Comparison of ENCODE assay signal across 13 mouse cellular contexts in the genomic region with DNA sequence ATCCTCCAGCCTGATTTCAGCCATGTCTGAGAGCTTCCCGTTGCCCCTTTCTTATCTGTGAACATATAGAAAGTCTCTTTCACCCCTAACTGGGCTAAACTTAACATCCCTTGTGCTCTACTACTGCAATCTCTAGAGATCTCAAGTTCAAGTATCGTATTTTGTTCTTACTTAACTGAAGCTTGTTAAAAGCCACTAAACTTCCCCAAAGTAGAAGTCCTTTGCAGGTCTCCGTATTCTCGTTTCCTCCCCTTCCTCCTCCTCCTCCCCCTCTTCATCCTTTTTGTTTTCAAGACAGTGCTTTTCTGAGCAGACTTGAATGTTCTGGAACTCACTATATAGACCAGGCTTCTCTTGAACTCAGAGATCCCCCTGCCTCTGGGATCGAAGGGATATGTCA. TPM values are rescaled to one million over a fixed set of nuclear protein-coding genes. Genes with fewer than 3 reads are reported as not detected.
DNase-seq lines count a peak whose midpoint lies in the region; ATAC-seq lines count a peak whose summit lies in the region.
"Had no signal": no experiment of that assay in that cellular context is flagged by ENCODE, and none has a peak within 500 bp of the region (broad histone marks: within the 10 kb centered on the region; RNA-seq: fewer than 3 reads in every experiment).

No protein-coding gene starts in this region.

- H3K27me3 ChIP-seq in liver, embryonic 11.5 days (replicated peaks; ENCODE audit: control insufficient read depth, insufficient read depth, low read length): no peaks in the 10 kb centered on the region
- no peaks in the 10 kb centered on the region for H3K27me3 ChIP-seq in liver, embryonic 12.5 days (replicated peaks)
- H3K27me3 ChIP-seq in megakaryocyte, embryonic 14.5 days (replicated peaks): no peaks in the 10 kb centered on the region
- H3K27me3 ChIP-seq in midbrain, embryonic 16.5 days (ENCODE audit: control insufficient read depth, insufficient read depth, low read depth, low read length): peaks cover 5% of the 10 kb centered on the region; the same call in 1 of the 2 replicates

- H3K9ac ChIP-seq in liver, embryonic 11.5 days (ENCODE audit: low read depth, low read length): no peak overlapping the region
- H3K9ac ChIP-seq in liver, embryonic 12.5 days: no peak overlapping the region
- no peak overlapping the region for H3K9ac ChIP-seq in midbrain, embryonic 16.5 days (ENCODE audit: low read depth, low read length)

- H3K4me1 ChIP-seq in liver, embryonic 11.5 days (replicated peaks; ENCODE audit: control insufficient read depth, insufficient read depth, low read length): 0 out of 2 replicates have a peak, but pooled peaks cover 5% of the 10 kb centered on the region
- H3K4me1 ChIP-seq in liver, embryonic 12.5 days: peaks cover 25% of the 10 kb centered on the region
- peaks cover 52% of the 10 kb centered on the region for H3K4me1 ChIP-seq in megakaryocyte, embryonic 14.5 days
- H3K4me1 ChIP-seq in midbrain, embryonic 16.5 days (ENCODE audit: control insufficient read depth, insufficient read depth, low read length): no peaks in the 10 kb centered on the region

- DNase-seq in liver, embryonic 11.5 days (ENCODE audit: low spot score): no peak
- DNase-seq in liver: no peak
- DNase-seq in urinary bladder, postnatal 25 days (ENCODE audit: low spot score): no peak
- no peak for DNase-seq in thymus, postnatal 36 days
- DNase-seq: cerebellum, adult 9-11 months; right cerebral cortex, postnatal 14 days had no signal

- H3K4me2 ChIP-seq in liver, embryonic 11.5 days: peak overlapping the region; percentile 40
- peak overlapping the region; percentile 33 for H3K4me2 ChIP-seq in liver, embryonic 12.5 days
- H3K4me2 ChIP-seq in midbrain, embryonic 16.5 days (ENCODE audit: low read length): no peak overlapping the region

- no peak; the same call in 1 of the 2 replicates for ATAC-seq in liver, embryonic 11.5 days (replicated peaks; ENCODE audit: low FRiP score)
- no peak for ATAC-seq in liver, embryonic 12.5 days
- no peak for ATAC-seq in midbrain, embryonic 16.5 days

- H3K9me3 ChIP-seq in liver, embryonic 11.5 days (ENCODE audit: control insufficient read depth, low read length): no peaks in the 10 kb centered on the region
- no peaks in the 10 kb centered on the region for H3K9me3 ChIP-seq in liver, embryonic 12.5 days (replicated peaks)
- H3K9me3 ChIP-seq in megakaryocyte, embryonic 14.5 days: no peaks in the 10 kb centered on the region
- no peaks in the 10 kb centered on the region for H3K9me3 ChIP-seq in midbrain, embryonic 16.5 days (replicated peaks; ENCODE audit: control insufficient read depth, low read length, poor library complexity, severe bottlenecking)
- H3K9me3 ChIP-seq: midbrain, embryonic 10.5 days had no signal

- H3K27ac ChIP-seq in liver, embryonic 11.5 days (ENCODE audit: low read depth, low read length): no peak overlapping the region; the same call in 1 of the 2 replicates
- peak overlapping the region; percentile 32; the same call in 1 of the 2 replicates for H3K27ac ChIP-seq in liver, embryonic 12.5 days
- H3K27ac ChIP-seq in midbrain, embryonic 16.5 days (ENCODE audit: low read length): no peak overlapping the region
- H3K27ac ChIP-seq: hindbrain, postnatal 0 days; midbrain, embryonic 10.5 days had no signal

- 25% methylated on average over 5 of the region's 5 CpGs for WGBS in liver, embryonic 11.5 days
- WGBS in liver, embryonic 12.5 days (ENCODE audit: insufficient replicate concordance): 16% methylated on average over 5 of the region's 5 CpGs
- 63% methylated on average over 5 of the region's 5 CpGs for WGBS in midbrain, embryonic 16.5 days

- H3K36me3 ChIP-seq in liver, embryonic 11.5 days (ENCODE audit: control insufficient read depth, insufficient read depth, low read length): no peaks in the 10 kb centered on the region
- no peaks in the 10 kb centered on the region for H3K36me3 ChIP-seq in liver, embryonic 12.5 days
- no peaks in the 10 kb centered on the region for H3K36me3 ChIP-seq in megakaryocyte, embryonic 14.5 days (replicated peaks; ENCODE audit: low read length)
- no peaks in the 10 kb centered on the region for H3K36me3 ChIP-seq in midbrain, embryonic 16.5 days (ENCODE audit: control insufficient read depth, insufficient read depth, low read length)
- H3K36me3 ChIP-seq: G1E; midbrain, embryonic 10.5 days had no signal

- no peak overlapping the region for H3K4me3 ChIP-seq in liver, embryonic 11.5 days (ENCODE audit: low read depth, low read length)
- no peak overlapping the region for H3K4me3 ChIP-seq in liver, embryonic 12.5 days
- H3K4me3 ChIP-seq in megakaryocyte, embryonic 14.5 days (replicated peaks): peak overlapping the region; percentile 83
- H3K4me3 ChIP-seq in midbrain, embryonic 16.5 days (ENCODE audit: low read depth, low read length): no peak overlapping the region
- H3K4me3 ChIP-seq: erythroblast, embryonic 14.5 days; midbrain, embryonic 10.5 days had no signal

RNA-seq across cellular contexts. Expression of gene Mtap, which starts 9.2 kb away (rescaled TPM):
- 80.2 and 83.7 TPM in 2 replicates for polyA plus RNA-seq in liver, embryonic 11.5 days (2014; fragmentation: Nextera tagmentation; extraction: Ambion mirVana)
- 45.7 and 51.2 TPM in 2 replicates for polyA plus RNA-seq in liver, embryonic 12.5 days (2016; fragmentation: Nextera tagmentation; extraction: Ambion mirVana)
- 2.5 TPM in 1 of 2 replicates, not detected in the other for polyA plus RNA-seq in megakaryocyte, embryonic 14.5 days (2012; ENCODE audit: insufficient read depth, low replicate concordance)
- 16.6 and 18.5 TPM in 2 replicates for polyA plus RNA-seq in midbrain, embryonic 16.5 days (2015; fragmentation: Nextera tagmentation; extraction: Ambion mirVana)
- polyA plus RNA-seq: erythroblast, embryonic 14.5 days; G1E had no signal
